Mouse (Mus musculus) embryonic fibroblast, embryonic 13.5 days (primary cell): Measurements from ENCODE around the gene Akap6. TPM values are rescaled to one million over a fixed set of nuclear protein-coding genes. Genes with fewer than 3 reads are reported as not detected.

ENCODE experiments used
- H3K27ac ChIP-seq: 2 replicates; pipeline ENCODE4 v1.5.1; 2012; ENCODE audit warnings: low read length, control low read depth, inconsistent platforms; ENCODE audit not compliant: insufficient read depth
- H3K4me1 ChIP-seq: 2 replicates; pipeline ENCODE4 v1.6.1; 2011; ENCODE audit warnings: low read length; ENCODE audit not compliant: control insufficient read depth, insufficient read depth
- H3K4me3 ChIP-seq: 2 replicates; pipeline ENCODE4 v1.5.1; 2011; ENCODE audit warnings: mild to moderate bottlenecking, control low read depth, low read length; ENCODE audit not compliant: insufficient read depth
- CTCF ChIP-seq: IDR thresholded peaks from 2 replicates; pipeline ENCODE4 v1.5.1; 2011; ENCODE audit warnings: mild to moderate bottlenecking, control low read depth, low read length, moderate library complexity, borderline replicate concordance; ENCODE audit not compliant: insufficient read depth
- POLR2A ChIP-seq: IDR thresholded peaks from 2 replicates; pipeline ENCODE4 v1.6.1; 2011; ENCODE audit warnings: low read depth, mild to moderate bottlenecking, control low read depth, low read length, moderate library complexity
- polyA plus RNA-seq: library from polyadenylated mRNA; stranded (reverse); fragments of >200 nt; gene quantifications from 2 replicates; pipeline ENCODE4 v1.2.4, GENCODE M21; 2011; ENCODE audit warnings: low read depth; ENCODE audit not compliant: missing spikeins, insufficient read length

The Akap6 gene
- polyA plus RNA-seq, 1 experiment: 1.3 TPM

DNA sequence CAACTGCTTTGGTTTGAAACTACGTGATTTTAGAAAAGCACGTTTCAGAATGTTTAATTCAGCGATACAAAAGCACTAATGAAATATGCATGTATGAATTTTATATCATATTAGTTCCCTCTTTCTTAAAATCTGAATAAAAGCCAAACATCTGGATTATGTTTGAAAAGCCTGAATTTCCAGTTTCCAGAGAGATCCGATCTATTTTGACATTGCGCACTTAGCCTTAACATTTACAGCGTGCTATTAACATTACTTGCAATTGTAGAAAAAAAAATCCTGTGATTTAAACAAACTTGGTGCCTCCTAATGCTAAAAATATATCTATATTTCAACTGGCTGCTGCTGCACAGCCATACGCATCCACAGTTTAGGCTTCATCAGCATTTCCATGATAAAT, 358.4 kb downstream of the Akap6 start:
- H3K4me1 ChIP-seq: peaks cover 3% of the 10 kb centered on the region; the same call in 1 of the 2 replicates
- no peak overlapping the region for H3K4me3 ChIP-seq
- TF ChIP-seq CTCF (no peak), POLR2A (no peak)
- H3K27ac ChIP-seq: no peak overlapping the region

GRCm38 (mm10) chr12:53060903-53061302, 361.7 kb downstream of the Akap6 start:
- H3K4me1 ChIP-seq: peaks cover 3% of the 10 kb centered on the region; the same call in 1 of the 2 replicates
- H3K4me3 ChIP-seq: no peak overlapping the region; the same call in 1 of the 2 replicates
- no peak for TF ChIP-seq CTCF
- TF ChIP-seq POLR2A: no peak
- no peak overlapping the region for H3K27ac ChIP-seq

GRCm38 (mm10) chr12:53061466-53062124, 362.4 kb downstream of the Akap6 start:
- TF ChIP-seq POLR2A: no peak
- TF ChIP-seq CTCF: no peak
- Histone ChIP-seq H3K27ac (no peak overlapping the region; the same call in 1 of the 2 replicates), H3K4me3 (peak overlapping the region; percentile 1; the same call in 1 of the 2 replicates), H3K4me1 (peaks cover 3% of the 10 kb centered on the region; the same call in 1 of the 2 replicates)

GRCm38 (mm10) chr12:53063003-53063402, 363.8 kb downstream of the Akap6 start:
- H3K27ac ChIP-seq: no peak overlapping the region
- H3K4me3 ChIP-seq: no peak overlapping the region
- TF ChIP-seq POLR2A (no peak), CTCF (no peak)
- H3K4me1 ChIP-seq: peaks cover 3% of the 10 kb centered on the region; the same call in 1 of the 2 replicates

GRCm38 (mm10) chr12:53064241-53064760, 365.1 kb downstream of the Akap6 start:
- no peak overlapping the region for H3K27ac ChIP-seq
- no peak for TF ChIP-seq CTCF
- H3K4me3 ChIP-seq: no peak overlapping the region
- peaks cover 3% of the 10 kb centered on the region; the same call in 1 of the 2 replicates for H3K4me1 ChIP-seq

GRCm38 (mm10) chr12:53065031-53065785, 366.0 kb downstream of the Akap6 start:
- H3K27ac ChIP-seq: no peak overlapping the region
- TF ChIP-seq CTCF (no peak), POLR2A (no peak)

GRCm38 (mm10) chr12:53066321-53066720, 367.1 kb downstream of the Akap6 start:
- no peak for TF ChIP-seq POLR2A
- TF ChIP-seq CTCF: no peak
- no peaks in the 10 kb centered on the region for H3K4me1 ChIP-seq
- H3K27ac ChIP-seq: no peak overlapping the region
- no peak overlapping the region for H3K4me3 ChIP-seq

More at GRCm38 (mm10) chr12:53065031-53065785, 366.0 kb downstream of the Akap6 start:
- peaks cover 3% of the 10 kb centered on the region; the same call in 1 of the 2 replicates for H3K4me1 ChIP-seq
- H3K4me3 ChIP-seq: no peak overlapping the region

DNA sequence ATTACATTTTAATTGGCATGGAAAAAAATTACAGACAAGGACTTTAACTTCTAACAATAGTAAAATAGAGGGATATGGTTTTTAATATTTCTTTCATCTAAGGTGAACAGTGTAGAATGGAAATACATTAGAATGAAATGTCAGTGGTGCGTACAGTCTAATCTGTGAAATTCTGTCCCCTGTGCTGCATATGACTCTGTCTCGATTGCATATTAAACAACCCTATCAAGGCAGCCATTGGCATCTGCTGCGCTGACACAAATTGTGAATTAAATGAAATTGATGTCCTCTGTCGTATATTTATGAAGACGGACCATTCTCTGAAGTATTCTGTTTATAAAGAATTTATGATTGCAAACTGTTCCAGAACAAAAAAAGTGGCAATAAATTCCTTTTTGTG, 371.7 kb downstream of the Akap6 start:
- TF ChIP-seq POLR2A (no peak), CTCF (no peak)
- Histone ChIP-seq H3K4me1 (no peaks in the 10 kb centered on the region), H3K4me3 (no peak overlapping the region)

DNA sequence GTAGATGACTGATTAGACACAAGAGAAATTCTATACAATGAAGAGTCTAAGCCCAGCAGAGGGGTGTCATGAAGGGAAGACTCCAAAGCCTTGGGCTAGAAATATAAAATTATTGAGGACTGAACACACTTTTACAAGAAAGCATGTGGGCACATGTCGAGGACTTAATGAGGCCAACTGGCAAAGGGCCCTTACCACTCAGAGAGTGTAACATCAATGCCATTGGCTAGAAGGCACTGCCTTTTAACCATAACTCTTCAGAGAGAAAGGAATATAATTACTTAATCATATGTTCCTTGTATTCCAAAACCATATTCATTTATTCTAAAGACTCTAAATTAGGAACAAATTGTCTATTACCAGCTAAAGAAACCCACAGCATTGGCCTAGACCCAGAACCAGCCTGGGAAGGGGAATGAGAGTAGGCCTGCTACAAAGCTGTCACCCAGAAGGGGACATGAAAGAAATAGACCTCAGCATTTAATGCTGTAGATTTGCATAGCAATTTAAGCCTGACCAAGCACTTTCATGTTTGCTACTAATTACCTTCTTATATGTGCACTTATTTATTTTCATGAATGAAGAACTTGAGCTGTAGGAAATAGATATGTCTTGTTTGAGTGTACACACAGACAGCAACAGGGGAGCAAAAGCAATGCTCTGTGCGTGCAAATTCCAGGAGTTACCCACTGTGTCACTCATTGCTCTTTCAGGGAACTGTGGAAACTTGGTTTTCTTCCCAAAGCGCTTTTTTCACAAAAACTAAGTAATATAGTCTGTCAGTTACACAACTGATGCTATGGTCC, 377.6 kb downstream of the Akap6 start:
- no peaks in the 10 kb centered on the region for H3K4me1 ChIP-seq
- no peak overlapping the region for H3K4me3 ChIP-seq
- TF ChIP-seq CTCF (no peak), POLR2A (no peak)
- no peak overlapping the region for H3K27ac ChIP-seq

More for the DNA sequence above, 371.7 kb downstream of the Akap6 start:
- no peak overlapping the region for H3K27ac ChIP-seq
